Mouse (Mus musculus) stomach, postnatal 0 days (tissue): ENCODE results near the gene Cnih1. TPM values are rescaled to one million over a fixed set of nuclear protein-coding genes. Genes with fewer than 3 reads are reported as not detected.
"Not testable (repeated sequence)": the region's sequence is repeated elsewhere in the genome, so short reads cannot be mapped to it uniquely, and the experiment has no call there.

Source experiments
- ATAC-seq: fragments of 200-750 bp; cut with Nextera tagmentation; 2 replicates; pipeline ENCODE4 v1.8.0; 2017; ENCODE audit not compliant: low FRiP score, low TSS enrichment
- DNase-seq: peaks from one replicate; pipeline ENCODE4 v3.0.0-alpha.2; 2016; ENCODE audit warnings: low spot score
- H3K27ac ChIP-seq: fragments of 300-500 bp; sonication (generic); replicated peaks from 2 replicates; pipeline ENCODE4 v1.5.1; 2014; ENCODE audit warnings: mild to moderate bottlenecking, control low read depth
- H3K27me3 ChIP-seq: fragments of 300-500 bp; sonication (generic); 2 replicates; pipeline ENCODE4 v1.6.1; 2014; ENCODE audit warnings: low read length; ENCODE audit not compliant: control insufficient read depth, insufficient read depth
- H3K36me3 ChIP-seq: fragments of 300-500 bp; sonication (generic); 2 replicates; pipeline ENCODE4 v1.6.1; 2014; ENCODE audit warnings: low read length, mixed read lengths; ENCODE audit not compliant: control insufficient read depth, insufficient read depth
- H3K4me1 ChIP-seq: fragments of 300-500 bp; sonication (generic); replicated peaks from 2 replicates; pipeline ENCODE4 v1.6.1; 2014; ENCODE audit warnings: antibody characterized with exemption; ENCODE audit not compliant: control insufficient read depth, insufficient read depth
- H3K4me2 ChIP-seq: fragments of 300-500 bp; sonication (generic); replicated peaks from 2 replicates; pipeline ENCODE4 v1.6.1; 2014; ENCODE audit warnings: low read depth, mild to moderate bottlenecking, control low read depth, moderate library complexity
- H3K4me3 ChIP-seq: fragments of 300-500 bp; sonication (generic); 2 replicates; pipeline ENCODE4 v1.5.1; 2014; ENCODE audit warnings: low read depth, low read length, control low read depth
- H3K9ac ChIP-seq: fragments of 300-500 bp; sonication (generic); 2 replicates; pipeline ENCODE4 v1.6.1; 2014; ENCODE audit warnings: mild to moderate bottlenecking, low read length, control low read depth, mixed read lengths
- H3K9me3 ChIP-seq: fragments of 300-500 bp; sonication (generic); 2 replicates; pipeline ENCODE4 v1.6.1; 2016; ENCODE audit warnings: low read length; ENCODE audit not compliant: control insufficient read depth
- CTCF ChIP-seq: IDR thresholded peaks from 2 replicates; pipeline ENCODE4 v1.5.1; 2016; ENCODE audit warnings: antibody characterized with exemption, low read depth, mild to moderate bottlenecking, moderate library complexity
- EP300 ChIP-seq: optimal IDR thresholded peaks from 2 replicates; pipeline ENCODE3; 2016; ENCODE audit warnings: antibody characterized with exemption
- WGBS: fragments of 180-500 bp; shearing (Covaris S2); extraction: QIAGEN DNeasy Blood & Tissue Kit; methylation state at CpG from one replicate; pipeline ENCODE4 v1.1.7; 2014; 5-methylcytosine and 5-hydroxymethylcytosine counted together
- polyA plus RNA-seq: library from polyadenylated mRNA; unstranded; fragments of >200 nt; fragmentation: Nextera tagmentation; extraction: Ambion mirVana; gene quantifications from 2 replicates; pipeline ENCODE4 v1.2.1, GENCODE M21; 2015

Gene Cnih1
- polyA plus RNA-seq, 1 experiment from 2014 or later, result 141 TPM

GRCm38 (mm10) chr14:46823996-46824395 is 35.8 kb upstream of the Cnih1 start:
- H3K4me1 ChIP-seq, result 0 out of 2 replicates have a peak, but pooled peaks cover 2% of the 10 kb centered on the region
- H3K36me3 ChIP-seq, result no peaks in the 10 kb centered on the region
- no peaks in the 10 kb centered on the region for H3K9me3 ChIP-seq
- H3K4me2 ChIP-seq, result no peak overlapping the region
- no peaks in the 10 kb centered on the region for H3K27me3 ChIP-seq
- WGBS, result 72% methylated on average over 2 of the region's 2 CpGs
- no peak overlapping the region for H3K4me3 ChIP-seq
- no peak overlapping the region for H3K9ac ChIP-seq
- ATAC-seq (no peak), DNase-seq (no peak)
- TF ChIP-seq CTCF (no peak), EP300 (no peak)
- H3K27ac ChIP-seq, result no peak overlapping the region

GRCm38 (mm10) chr14:46821873-46822716 is 33.9 kb upstream of the Cnih1 start, which contains the start of gene Gmfb:
Gene Gmfb, minus strand, starts transcription at chr14:46822242.
- under 1% methylated on average over 65 of the region's 65 CpGs for WGBS
- H3K9ac ChIP-seq, result peak within 1 kb of the TSS; percentile 94
- H3K27ac ChIP-seq, result peak within 1 kb of the TSS; percentile 94
- DNase-seq, result peak; percentile 96
- H3K4me1 ChIP-seq, result 0 out of 2 replicates have a peak, but pooled peaks cover 2% of the 10 kb centered on the region
- H3K4me2 ChIP-seq, result peak within 1 kb of the TSS; percentile 66
- TF ChIP-seq EP300 (peak; percentile 93), CTCF (peak; percentile 56)
- no peaks in the 10 kb centered on the region for H3K27me3 ChIP-seq
- no peaks in the 10 kb centered on the region for H3K36me3 ChIP-seq
- ATAC-seq, result peak; percentile 96
- peak within 1 kb of the TSS; percentile 95 for H3K4me3 ChIP-seq
- H3K9me3 ChIP-seq, result no peaks in the 10 kb centered on the region

- Histone ChIP-seq H3K27ac (peak overlapping the region; percentile 94), H3K9ac (peak overlapping the region; percentile 94), H3K27me3 (no peaks in the 10 kb centered on the region), H3K4me1 (0 out of 2 replicates have a peak, but pooled peaks cover 2% of the 10 kb centered on the region), H3K4me3 (peak overlapping the region; percentile 95), H3K9me3 (no peaks in the 10 kb centered on the region), H3K4me2 (peak overlapping the region; percentile 66), H3K36me3 (no peaks in the 10 kb centered on the region)
- DNase-seq, result peak; percentile 17
- no peak for TF ChIP-seq CTCF
- TF ChIP-seq EP300, result no peak
- peak; percentile 6; the same call in 1 of the 2 replicates for ATAC-seq
- WGBS, result under 1% methylated on average over 11 of the region's 11 CpGs
These were observed 33.2 kb upstream of the Cnih1 start for GRCm38 (mm10) chr14:46821271-46821872.

GRCm38 (mm10) chr14:46819961-46820360 is 31.8 kb upstream of the Cnih1 start:
- ATAC-seq, H3K27me3 ChIP-seq, H3K9ac ChIP-seq, DNase-seq, H3K27ac ChIP-seq, H3K36me3 ChIP-seq, H3K9me3 ChIP-seq, H3K4me3 ChIP-seq, H3K4me1 ChIP-seq, H3K4me2 ChIP-seq: not testable (repeated sequence)
- WGBS, result 87% methylated on average over 5 of the region's 6 CpGs

GRCm38 (mm10) chr14:46818743-46819142 is 30.5 kb upstream of the Cnih1 start:
- 0 out of 2 replicates have a peak, but pooled peaks cover 2% of the 10 kb centered on the region for H3K4me1 ChIP-seq
- H3K9me3 ChIP-seq, result no peaks in the 10 kb centered on the region
- TF ChIP-seq EP300 (no peak), CTCF (no peak)
- H3K4me2 ChIP-seq, result no peak overlapping the region
- H3K36me3 ChIP-seq, result peaks cover 4% of the 10 kb centered on the region; the same call in 1 of the 2 replicates
- no peak overlapping the region for H3K27ac ChIP-seq
- no peak overlapping the region for H3K4me3 ChIP-seq
- ATAC-seq, result no peak
- no peak for DNase-seq
- H3K27me3 ChIP-seq, result no peaks in the 10 kb centered on the region
- no peak overlapping the region for H3K9ac ChIP-seq
- WGBS, result 74% methylated on average over 7 of the region's 7 CpGs
